Mouse (Mus musculus) urinary bladder, adult 18-20 months (tissue): ENCODE measurements around the gene Hoxa7.

Experiments used
- DNase-seq, 2 experiments: peaks; one replicate each; pipeline ENCODE4 v3.0.0; 2022; ENCODE audit warnings: low spot score in 2 of 2, mixed read lengths in 2 of 2

The Hoxa7 gene

DNA sequence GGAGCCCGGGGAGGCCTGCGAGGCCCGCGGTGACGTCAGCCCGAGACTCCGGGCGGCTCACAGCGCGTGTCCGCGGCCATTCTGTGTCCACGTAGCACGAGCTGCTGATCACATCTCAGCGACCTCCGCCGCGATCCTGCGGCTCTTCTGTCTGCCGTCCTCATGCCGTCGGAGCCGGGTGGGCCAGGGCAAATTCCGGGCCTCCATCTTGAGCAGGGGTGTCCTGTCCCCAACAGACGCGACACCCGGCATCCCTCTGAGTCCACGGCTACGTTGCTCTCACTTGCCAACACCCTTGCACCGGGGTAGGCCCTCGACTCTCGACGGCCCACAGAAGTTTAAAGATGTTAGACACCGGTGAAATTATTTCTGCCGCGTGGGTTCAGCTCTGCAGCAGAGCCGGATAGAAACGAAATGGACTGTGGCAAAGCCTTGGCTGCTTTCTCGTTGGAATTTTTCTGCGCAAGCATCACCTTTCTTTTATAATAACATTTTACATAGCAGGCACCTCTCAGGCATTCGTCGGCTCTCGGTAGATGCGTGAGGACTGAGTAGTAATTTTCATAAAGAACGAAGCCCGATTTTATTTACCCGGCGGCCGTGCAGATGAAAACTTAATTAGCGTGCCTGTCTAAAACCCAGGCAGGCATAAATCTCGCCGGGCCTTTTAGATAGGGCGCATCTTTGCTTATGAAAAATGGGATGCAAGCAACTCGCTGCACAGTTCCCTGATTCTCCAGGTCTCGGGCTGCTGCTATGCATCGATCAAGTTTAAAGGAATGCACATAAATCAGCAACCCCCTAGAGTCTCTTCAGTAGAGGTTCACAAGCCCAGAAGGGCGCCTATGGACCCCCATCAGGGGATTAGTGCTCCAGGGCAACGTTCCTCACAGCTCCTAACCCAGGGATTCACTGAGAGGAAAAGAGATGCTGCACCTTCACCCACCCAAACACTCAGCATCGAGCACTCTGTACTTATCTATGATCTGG, 32.2 kb upstream of the Hoxa7 start:
- peak in 1 of 2 experiments; percentile 73 for DNase-seq

DNA sequence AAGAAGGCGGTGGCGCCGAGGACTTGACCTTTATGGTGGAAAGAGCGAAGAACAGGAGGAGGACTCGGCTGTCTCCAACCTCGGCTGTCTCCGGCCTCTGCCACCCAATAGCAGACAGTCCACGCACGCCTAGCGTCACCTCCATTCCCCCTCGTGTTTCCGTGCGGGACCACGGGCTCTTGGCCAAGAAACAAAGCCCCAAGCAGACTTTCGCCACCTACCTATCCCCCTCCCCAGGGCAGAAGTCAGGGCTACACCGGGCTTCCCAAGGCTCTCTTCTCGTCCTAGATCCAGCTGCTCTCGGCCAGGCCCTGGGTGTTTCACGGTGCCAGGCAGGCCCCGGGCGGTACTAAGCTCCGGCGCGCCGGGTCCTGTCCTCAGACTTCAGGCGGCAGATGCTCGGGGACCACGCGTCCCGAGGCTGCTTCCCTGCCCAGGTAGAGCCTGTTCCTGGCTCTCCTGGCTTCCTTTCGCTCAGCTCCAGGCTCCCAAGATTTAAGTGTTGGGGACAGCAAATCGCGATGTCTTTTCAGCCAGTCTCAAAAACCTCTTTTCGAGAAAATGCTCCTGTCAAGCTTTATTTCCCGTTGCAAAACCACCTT, 31.2 kb upstream of the Hoxa7 start:
- DNase-seq: peak in 1 of 2 experiments; percentile 71

DNA sequence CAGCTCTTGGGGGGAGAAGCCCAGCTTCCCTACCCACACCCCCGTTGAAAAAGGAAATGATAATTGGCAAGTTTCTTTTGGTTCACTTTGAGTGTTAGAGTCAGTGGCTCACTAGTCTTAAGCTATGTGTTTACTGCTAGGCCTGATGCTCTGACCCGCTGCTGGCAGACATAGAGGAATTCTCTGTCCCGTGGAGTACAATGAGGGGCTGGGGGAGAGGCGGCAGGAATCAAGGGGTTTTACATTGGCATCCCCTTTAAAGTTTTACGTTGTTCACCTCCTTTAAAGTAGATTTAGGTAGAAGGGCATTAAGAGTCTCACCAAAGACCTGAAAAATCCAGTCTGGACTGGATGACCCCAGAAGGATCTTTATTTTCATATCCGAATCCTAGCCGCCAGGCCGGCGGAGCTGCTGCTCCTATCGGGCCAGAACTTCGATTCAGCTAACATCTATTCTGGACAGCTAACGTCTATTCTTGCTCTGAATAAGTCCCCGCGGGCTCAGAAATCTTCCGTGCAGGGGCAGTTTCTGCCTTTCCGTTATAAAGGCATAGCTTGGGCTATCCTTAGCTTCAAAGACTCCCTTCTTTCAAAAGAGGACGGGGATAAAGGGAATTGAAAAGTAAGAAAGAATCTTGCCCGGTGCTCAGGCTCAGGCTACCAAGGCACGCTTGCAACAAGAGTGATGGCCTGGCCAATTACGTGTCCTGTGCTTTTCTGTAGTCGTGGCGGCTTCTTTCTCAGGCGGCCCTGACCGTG, 30.5 kb upstream of the Hoxa7 start:
- DNase-seq: peak in 1 of 2 experiments; percentile 59

DNA sequence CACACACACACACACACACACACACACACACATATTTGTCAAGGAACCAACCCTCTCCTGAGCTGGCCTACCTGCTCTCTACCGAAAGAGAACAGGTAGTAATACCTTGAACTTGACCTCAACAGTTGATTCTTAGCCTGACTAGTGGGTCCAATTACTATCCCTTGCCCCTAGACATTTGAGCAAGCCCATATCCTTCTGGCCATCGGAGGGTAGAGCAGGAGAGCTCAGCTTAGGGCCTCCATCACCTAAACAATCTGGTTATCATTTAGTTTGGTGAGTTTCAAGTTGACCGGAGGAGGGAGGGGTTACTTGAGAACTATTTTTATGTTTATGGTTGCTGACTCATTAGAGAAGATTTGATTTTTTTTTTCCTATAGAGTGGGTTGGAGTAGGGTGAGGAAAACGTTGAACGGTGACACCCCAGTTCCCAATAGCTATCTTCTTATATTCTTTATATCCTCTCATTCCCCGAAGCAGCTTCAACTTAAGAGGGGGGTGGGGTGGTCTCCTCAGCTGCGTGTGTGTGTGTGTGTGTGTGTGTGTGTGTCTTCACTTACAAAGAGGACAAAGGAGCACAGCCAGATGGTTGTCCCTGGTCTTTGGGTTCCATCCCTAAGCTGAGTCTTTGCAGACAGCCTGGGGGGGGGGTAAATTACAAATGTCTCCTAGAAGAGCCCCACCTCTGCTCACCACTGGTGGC, 29.7 kb upstream of the Hoxa7 start:
- DNase-seq: peak in 1 of 2 experiments; percentile 10

DNA sequence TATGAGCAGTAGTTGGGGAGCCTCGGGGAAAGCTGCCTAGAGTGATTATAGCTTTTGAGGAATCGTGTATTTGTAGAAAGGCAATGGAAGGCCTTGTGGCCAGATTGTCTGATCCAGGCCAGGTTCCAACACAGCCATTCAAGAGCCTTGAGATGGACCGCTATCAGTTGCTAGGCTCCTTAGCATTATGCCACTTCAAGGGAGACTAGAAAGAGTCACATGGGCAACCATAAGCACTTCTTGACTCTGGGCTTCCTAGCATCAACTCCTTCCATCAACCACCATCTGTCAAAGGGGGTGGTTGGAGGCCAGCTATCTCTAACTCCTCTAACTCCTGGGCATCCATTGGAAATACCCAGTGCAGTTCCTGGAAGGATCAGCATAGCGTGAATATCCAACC, 28.2 kb upstream of the Hoxa7 start:
- DNase-seq: peak in 1 of 2 experiments; percentile 39

DNA sequence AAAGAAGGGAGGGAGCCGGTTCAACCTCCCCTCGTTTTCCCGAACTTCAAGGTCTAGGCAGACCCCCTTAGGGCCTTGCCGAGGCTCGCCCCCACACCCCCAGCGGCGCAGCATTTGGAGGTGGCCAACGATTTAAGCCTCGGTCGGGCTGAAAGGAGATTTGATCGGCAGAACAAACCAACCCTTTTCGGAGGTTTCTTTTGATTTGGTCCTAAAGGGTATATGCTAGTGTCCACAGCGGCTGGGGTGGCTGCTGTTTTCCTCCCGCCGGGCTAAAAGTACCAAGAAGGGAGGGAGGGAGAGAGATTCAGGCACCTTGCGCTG, 27.7 kb upstream of the Hoxa7 start:
- DNase-seq: peak in 1 of 2 experiments; percentile 49

DNA sequence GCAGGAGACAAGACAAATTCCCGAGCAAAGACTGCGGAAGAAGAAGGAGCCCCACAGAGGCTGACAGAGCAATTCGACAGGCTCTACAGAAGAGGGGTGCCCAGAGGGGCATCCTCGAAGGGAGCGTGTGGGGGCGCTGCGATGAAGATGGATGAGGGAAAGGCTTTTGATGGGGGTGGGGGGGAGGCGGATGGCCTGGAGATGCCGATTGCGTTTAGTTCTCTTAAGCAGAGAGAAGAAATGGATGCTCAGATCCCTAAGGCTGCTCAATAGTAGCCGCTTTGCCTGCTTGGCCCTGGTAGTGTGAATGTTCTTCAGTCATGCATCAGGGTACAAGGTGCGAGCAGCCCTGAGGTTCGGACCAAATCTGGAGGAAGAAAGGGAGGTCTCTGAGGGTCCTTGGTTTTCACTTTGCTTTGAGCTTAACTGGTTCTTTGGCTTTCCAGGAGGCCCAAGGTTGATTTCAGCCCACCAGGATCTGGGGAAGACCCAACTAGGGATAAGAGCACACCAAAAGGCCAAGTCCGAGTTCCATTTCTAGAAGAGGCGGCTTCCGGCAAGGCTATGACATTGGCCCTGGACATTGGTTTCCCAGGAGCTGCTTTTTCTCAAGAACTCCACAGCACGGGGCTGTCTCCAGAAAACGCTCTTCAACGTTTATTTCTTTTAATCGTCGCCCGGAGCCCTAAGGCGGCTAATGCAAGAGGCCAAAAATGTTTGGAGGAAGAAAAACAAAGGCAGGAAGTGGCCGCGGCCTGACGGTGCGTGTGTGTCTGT, 27.2 kb upstream of the Hoxa7 start:
- peak; percentile 38 to 43 for DNase-seq

DNA sequence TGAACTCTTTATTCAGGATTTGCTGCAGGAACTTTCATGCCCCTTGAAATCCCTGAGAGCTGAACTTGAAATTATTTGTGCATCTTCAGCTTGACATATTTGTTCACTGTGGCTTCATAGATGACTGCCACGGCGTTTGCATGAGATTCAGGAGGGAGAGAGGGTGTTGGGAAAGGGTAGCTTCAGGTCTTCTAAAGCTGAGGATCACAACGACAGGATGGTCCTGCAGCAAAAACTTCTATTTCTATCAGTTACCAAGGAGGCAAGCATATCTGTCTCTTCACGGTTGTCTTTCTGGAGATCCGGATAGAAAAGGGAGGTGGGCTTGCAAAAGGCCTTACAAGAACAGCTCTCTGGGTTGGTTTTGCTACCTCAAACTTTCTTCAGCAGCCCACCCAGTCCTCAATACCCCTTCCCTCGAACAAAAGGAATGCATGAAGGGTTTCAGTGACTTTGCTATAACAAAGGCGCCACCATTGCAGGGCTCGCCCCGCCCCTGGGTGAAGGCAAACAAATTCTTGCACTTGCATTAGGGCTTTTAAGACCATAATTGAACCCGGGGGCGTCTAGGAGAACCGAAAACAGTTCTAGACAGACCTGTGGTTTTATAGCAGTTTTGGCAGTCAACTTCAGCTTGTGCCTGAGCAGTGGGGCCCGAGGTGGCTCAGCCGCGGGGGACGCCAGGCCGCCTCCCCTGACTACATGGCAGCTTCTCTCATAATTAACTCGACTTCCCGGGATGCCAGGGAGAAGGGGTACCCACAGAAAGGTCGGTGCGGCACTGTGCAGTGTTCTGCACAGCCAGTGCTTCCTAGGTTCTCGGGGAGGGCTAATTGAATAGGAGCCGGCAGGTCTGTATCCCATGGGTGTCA, 26.3 kb upstream of the Hoxa7 start:
- peak; percentile 15 to 54 for DNase-seq

DNA sequence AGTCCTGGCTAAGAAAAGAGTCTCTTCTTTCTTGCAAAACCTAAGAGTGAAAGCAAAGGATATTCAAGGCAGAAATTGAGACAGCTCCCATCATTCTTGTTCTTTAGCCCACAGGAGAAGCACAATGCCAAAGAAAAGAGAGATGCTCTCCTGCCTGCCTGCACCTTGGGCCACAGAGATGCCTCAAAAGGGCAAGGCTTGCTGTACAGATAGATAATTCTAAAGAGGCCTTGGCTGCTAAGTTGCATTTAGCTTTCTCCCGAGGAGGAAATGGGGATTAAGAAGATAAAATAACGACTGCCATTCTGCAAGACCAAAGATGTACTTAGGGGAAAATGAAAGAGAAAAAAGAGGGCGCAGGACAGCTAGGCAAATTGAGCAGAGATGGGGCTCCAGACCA, 25.3 kb upstream of the Hoxa7 start:
- DNase-seq: peak in 1 of 2 experiments; percentile 26

DNA sequence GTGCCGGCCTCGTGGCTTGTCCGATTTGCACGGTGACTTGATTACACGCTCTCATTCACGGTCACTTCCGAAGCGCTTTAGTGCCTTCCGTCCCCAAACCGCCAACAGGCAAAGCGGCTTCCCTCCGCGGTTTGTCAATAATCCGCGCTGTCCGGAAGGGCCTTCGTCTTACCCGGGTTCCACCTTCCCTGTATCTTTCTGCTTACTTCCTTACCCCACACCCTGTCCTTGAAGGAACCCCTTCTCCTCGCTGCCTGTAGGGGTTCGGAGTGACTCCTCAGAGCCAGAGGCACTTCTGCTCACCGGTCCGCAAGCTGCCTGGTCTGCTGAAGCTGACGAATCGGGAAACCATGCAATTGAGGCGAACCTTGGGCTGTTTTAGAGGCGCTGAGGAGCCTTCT, 24.7 kb upstream of the Hoxa7 start:
- peak; percentile 24 to 58 for DNase-seq

DNA sequence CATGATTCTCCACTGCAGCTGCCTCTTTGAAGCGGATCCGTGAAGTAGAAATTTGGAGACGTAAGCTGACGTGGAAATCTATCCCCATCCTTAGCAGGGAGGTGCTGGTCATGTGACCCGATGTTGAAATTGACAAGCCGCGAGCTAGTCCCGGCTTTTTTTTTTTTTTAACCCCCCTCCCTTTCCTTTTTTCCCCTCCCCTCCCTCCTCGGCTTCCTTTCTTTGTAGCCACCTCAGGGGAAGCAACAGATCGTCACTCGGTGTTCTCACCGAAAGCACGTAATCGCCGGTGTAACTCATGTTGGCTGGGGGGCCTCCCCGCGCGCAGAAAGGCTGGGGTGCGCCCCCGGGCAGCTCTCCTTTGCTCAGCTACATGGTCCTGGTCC, 24.1 kb upstream of the Hoxa7 start, which contains the start of gene Hoxa11:
Gene Hoxa11 (minus strand): TSS at position 54 of the 386 bp plus-strand sequence.
- peak in 1 of 2 experiments; percentile 79 for DNase-seq

DNA sequence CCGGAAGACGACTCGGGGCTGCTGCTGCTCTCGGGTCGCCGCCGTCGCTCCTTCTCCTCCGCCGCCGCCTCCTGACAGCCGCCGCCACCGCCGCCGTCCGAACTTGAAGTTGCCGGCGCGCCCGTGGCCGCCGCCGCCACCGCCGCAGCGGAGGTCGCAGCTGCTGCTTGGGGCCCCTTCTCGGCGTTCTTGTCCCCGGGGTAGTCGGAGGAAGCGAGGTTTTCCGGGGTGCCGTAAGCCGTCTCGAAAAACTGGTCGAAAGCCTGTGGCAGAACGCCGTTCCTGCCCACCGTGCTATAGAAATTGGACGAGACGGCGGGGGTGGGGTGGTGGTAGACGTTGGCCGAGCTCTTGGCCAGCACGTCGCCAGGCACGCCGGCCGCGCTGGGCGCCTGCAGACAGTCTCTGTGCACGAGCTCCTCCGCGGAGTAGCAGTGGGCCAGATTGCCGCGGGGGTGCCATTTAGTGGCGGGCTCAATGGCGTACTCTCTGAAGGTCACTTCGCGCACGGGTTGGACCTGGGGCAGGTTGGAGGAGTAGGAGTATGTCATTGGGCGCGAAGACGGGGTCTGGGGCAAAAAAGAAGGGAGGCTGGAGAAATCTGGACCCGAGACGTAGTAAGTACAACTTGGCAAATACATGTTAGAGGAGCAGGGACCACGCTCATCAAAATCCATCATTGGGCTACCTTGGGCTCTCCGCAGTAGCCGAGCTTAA, 23.5 kb upstream of the Hoxa7 start:
- DNase-seq: peak; percentile 48 to 67

DNA sequence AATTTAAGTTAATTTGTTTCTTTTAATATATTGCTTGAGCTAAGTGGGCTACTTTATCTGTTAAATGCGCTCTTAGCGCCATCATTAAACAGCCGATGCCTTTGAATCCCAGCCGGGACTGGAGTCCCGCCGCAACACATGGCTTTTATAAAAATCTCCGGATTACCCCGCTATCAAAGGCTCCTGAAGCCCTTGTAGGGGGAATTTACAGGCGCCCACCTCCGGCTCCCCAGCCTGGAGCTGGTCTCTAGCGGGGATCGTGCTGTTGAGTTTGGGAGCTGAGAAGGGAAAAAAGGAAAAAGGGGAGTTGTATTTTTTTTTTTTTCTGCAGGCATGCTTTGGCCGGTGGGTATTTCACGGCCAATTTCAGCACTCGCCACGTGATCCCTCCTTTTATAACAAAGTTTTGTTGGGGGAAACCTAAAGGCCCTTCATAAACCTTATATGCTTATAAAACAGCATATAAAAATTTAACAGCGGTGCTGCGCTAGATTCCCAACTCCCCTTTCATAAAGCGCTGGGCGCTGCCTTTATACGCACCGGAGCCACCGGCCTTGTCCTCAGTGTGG, 22.9 kb upstream of the Hoxa7 start:
- DNase-seq: peak in 1 of 2 experiments; percentile 28

DNA sequence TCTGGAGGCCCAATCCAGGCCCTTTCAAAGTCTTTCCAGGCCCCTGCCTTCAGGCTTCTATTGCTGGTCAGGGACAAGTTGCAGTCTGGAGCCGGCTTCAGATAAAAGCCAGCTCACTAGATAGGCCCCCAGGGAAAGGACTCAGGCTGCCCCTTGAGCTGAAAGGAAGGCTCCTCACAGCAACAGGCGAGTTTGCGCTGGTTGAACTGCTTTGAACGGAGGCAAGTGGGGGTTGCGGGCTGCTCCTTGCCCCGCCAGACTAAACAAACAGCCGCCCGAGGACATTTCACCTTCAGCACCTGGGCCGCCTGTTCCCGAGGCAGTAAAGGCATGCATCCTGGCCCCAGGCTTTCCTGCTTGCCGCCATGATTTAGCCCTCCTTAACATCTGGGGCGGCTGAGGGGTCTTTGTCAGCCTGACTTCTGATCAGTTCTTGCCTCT, 22.0 kb upstream of the Hoxa7 start:
- peak in 1 of 2 experiments; percentile 60 for DNase-seq

DNA sequence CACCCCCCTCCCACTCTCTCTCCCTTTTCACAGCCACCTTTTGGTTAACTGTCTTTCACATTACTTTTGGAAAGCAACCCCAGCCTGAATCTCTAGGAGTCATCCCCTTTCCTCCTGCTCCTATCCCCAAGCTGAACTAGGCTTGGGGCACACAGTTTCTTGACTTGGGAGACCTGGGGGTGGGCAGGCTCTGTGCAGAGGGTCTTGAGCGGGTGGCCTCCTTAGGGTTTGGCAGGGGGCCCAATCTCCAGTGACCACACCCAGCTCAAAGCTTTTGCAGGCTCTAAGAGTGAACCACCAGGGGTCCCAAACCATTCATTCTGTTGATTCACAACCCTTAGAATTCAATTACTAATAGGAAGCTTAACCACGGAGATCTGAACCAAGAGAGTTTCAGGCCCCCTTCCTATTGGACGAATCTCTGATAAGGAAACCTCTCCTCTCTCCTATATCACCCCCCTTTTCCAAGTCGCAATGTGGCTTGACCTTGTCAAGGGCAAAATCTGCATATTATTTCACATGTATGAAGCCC, 21.2 kb upstream of the Hoxa7 start:
- DNase-seq: peak in 1 of 2 experiments; percentile 14

DNA sequence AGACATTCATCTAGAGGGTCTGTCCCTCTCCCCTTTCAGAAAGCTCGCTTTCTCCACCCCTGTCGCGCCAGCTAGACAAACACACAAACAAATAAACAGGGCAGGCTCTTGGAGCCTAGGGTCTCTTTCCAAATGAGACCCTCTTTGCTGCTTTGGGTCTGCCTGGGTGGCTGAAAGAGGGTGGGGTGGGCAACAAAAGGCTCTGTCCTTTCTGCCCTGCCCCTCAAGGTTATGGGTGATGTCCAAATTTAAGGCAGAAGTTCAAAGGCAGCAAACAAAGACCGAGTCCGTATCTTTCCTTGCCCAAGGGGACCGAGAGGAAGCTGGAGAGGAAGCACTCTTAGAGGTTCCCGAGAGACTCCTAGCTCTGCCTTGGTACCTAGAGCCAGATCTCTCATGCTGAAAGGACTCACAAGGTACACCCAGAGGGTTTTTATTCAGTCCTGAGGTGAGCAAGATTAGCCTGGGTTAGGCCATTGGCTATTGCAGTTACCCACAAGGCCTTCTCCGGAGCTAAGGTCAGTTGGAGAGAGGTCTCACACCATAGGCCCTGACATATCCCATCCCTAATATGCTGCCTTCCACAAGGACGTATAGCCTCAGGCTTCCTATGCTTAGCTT, 19.5 kb upstream of the Hoxa7 start:
- DNase-seq: peak in 1 of 2 experiments; percentile 30

DNA sequence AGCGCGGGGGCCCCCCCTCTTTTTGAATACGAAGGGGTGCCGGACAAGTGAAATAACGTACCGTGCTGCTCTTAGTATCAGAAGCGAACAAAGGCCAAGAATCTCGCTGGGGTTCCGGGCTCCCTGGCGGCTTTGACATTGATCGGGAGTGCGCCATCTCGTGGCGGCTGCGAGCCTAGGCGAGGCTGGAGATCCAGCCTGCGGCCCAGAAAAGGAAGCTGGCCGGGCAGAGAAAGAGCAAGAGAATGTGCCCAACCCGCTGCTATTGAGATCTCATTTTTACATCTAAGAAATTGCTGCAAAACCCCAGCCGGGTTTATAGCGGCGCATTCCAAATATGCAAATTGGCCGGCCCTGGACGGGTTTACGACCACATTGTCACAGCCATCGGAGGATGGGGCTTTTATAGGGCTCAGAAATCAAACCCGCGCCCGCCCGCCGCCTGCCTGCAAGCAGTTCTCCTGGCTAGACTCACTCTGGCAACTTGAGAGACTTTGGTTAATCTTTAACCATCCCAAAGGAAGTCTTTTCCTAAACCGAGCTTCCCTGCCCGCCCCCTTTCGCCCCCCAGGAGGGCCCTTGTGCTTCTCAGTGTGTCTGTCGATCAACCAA, 18.8 kb upstream of the Hoxa7 start, which contains the start of gene Hoxa10:
Gene Hoxa10 (minus strand): TSS at position 466 of the 612 bp plus-strand sequence.
- DNase-seq: peak; percentile 77 to 91
